Comparison of ENCODE assay signal across 8 mouse cellular contexts in genomic region chr9:56928041-56928811, GRCm38 (mm10). TPM values are rescaled to one million over a fixed set of nuclear protein-coding genes. Genes with fewer than 3 reads are reported as not detected.
DNase-seq lines count a peak whose midpoint lies in the region; ATAC-seq lines count a peak whose summit lies in the region.

Snx33 (minus strand) TSS chr9:56928371.

- peak within 1 kb of the TSS; percentile 81 for H3K4me2 ChIP-seq in hindbrain, embryonic 12.5 days (replicated peaks)

- no peaks in the 10 kb centered on the region for H3K9me3 ChIP-seq in hindbrain, embryonic 12.5 days (replicated peaks)

- WGBS in hindbrain, embryonic 12.5 days = under 1% methylated on average over 49 of the region's 50 CpGs

- DNase-seq in Muller cell, postnatal 12 days (ENCODE audit: inconsistent ontology term) = peak; percentile 97
- DNase-seq in cerebellum, postnatal 14 days = peak; percentile 92 to 93
- DNase-seq in frontal cortex, postnatal 14 days (ENCODE audit: low spot score in 2 of 2) = peak; percentile 62 to 83
- DNase-seq in layer of hippocampus, postnatal 25 days (ENCODE audit: extremely low spot score in 1 of 2, low spot score in 1 of 2) = peak; percentile 82 to 91
- peak; percentile 97 for DNase-seq in lung, postnatal 14 days
- peak; percentile 96 for DNase-seq in ovary, postnatal 36 days (ENCODE audit: low spot score)
- peak; percentile 88 for DNase-seq in thymus, postnatal 14 days

- peak within 1 kb of the TSS; percentile 65 for H3K4me3 ChIP-seq in hindbrain, embryonic 12.5 days

- H3K9ac ChIP-seq in hindbrain, embryonic 12.5 days = peak within 1 kb of the TSS; percentile 73

- 0 out of 2 replicates have a peak, but pooled peaks cover 8% of the 10 kb centered on the region for H3K27me3 ChIP-seq in hindbrain, embryonic 12.5 days

- H3K36me3 ChIP-seq in hindbrain, embryonic 12.5 days = no peaks in the 10 kb centered on the region

- peak within 1 kb of the TSS; percentile 88 for H3K27ac ChIP-seq in hindbrain, embryonic 12.5 days

- H3K4me1 ChIP-seq in hindbrain, embryonic 12.5 days = peaks cover 49% of the 10 kb centered on the region

- ATAC-seq in hindbrain, embryonic 12.5 days (ENCODE audit: low FRiP score) = peak; percentile 75

RNA-seq across cellular contexts. Expression of gene Snx33, which starts in this region (rescaled TPM):
- polyA plus RNA-seq in hindbrain, embryonic 12.5 days (2016; fragmentation: Nextera tagmentation; extraction: Ambion mirVana) = 7.2 and 7.3 TPM in 2 replicates
- total RNA-seq in layer of hippocampus, postnatal 25 days (2021) = 1 to 10 TPM; 8.1 to 8.4 TPM

Comparison
In these comparisons a context has a peak if more than half of its experiments do, and no peak if none do; other contexts are left out.
1. Peak in every context shown above with its lines: DNase-seq, ATAC-seq, H3K4me3 ChIP-seq and H3K27ac ChIP-seq.